Mouse (Mus musculus) small intestine, adult 10 weeks (tissue): ENCODE data around the gene Slc25a21. TPM values are rescaled to one million over a fixed set of nuclear protein-coding genes. Genes with fewer than 3 reads are reported as not detected.

Experiments used
- polyA plus RNA-seq: library from polyadenylated mRNA; stranded (reverse); fragments of 350-450 nt; fragmentation: Illumina TruSeq; extraction: RNeasy Lipid Tissue Mini Kit (QIAGEN cat#74804); gene quantifications from one replicate; pipeline ENCODE4 v1.2.3, GENCODE M21; 2014; ENCODE audit warnings: low replicate concordance

Slc25a21 gene
- not detected for polyA plus RNA-seq

DNA sequence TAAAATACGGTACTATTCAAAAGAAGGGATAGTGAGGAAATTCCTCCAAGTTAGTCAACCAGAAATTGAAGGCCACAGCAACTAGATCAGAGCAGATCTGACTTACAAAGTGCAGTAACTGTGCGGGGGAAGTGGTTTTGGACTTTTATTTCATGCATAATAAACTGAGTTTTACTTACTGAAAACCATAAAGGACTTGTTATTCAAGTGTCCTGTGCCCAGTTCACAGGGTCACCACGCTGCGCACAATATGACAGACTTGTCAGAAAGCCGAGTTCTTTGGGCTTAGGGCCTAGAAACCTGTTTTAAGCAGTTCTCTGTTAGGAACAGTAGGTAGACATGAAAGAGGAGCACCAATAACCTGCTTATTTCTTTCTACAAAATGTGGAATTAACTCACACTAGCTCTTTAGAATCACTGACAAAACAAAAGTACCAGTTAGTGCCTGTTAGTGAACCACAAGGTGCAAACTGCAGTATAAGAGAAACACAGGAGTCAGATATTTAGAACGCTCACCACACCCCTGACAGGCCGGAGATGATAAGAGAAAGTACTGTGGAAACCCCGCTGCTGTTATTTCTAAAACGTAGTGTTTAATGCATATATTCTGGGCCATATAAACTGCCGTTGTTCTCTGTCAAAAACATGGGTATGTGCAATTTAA, at the start of gene Slc25a21:
Gene Slc25a21 (minus strand): TSS at position 110 of the 664 bp plus-strand sequence.

DNA sequence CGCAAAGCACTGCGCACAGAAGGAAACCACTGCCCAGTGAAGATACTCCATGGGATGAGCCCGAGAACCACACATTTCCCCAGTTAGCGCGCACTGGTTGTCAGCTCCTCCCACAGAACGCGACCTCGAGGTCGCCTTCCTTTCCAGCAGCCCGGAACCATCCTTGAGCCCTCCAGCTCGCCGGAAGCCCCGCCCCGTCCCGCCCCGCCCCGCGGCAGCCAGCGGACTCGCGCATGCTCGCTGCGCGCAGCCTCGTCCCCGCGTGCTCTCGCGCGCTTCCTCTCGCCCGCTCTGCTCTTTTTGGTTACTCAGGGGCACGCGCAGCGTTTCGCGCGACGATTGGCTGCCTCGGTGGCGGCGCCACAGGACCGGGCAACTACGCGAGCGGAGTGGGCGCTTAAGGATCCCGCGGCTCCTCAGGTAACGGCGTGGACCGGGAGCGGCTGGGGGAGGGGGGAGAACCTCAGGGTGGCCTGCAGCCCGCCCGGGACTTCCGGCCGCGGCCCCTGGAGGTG, 33.0 kb upstream of the Slc25a21 start, which contains the start of the genes Prps1l3 and Mipol1:
Gene Prps1l3 (plus strand): TSS at position 221 of the 515 bp plus-strand sequence.
Gene Mipol1 (plus strand): TSS at position 236 of the 515 bp plus-strand sequence.

DNA sequence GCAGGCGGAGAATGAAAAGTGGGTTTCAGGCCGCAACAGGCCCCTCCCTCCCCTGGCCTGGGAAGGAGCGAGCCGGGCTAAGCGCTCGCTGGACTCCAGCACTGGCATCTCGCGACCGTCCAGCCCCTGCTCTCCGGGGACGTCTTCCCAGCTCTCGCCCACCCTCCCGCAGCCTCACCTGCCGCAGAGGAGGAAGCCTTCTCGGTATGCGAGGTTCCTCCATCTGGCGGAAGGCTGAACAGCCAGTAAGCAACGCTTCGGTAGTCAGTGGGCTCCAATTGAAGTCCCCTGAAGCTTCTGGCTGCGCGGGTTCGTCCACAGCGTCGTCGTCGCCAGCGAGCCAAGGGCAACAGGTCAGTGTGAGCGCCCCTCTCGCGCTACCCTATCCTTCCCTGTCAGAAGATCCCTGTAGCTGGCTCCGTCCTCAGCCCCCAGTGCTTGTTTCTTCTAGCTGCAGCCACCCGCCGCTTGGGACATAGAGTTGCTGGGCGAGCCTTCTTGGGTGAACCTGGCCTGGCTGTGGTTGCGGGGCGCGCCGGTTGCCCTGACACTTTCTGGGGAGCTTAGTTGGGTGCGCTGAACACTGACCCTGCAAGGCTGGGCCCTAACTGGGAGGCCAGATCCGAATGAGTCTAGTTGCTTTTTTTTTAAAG, 505.7 kb downstream of the Slc25a21 start, which contains the start of gene Pax9:
Gene Pax9 (plus strand): TSS at position 341 of the 653 bp plus-strand sequence.

Other genes starting within 250 kb of the Slc25a21 start
- 29.7 TPM for gene Prps1l3, start 32.9 kb upstream of the Slc25a21 start, polyA plus RNA-seq
- gene Mipol1, start 33.0 kb upstream of the Slc25a21 start, polyA plus RNA-seq, result 4.5 TPM